Mouse (Mus musculus): ENCODE measurements around the gene Bex6. TPM values are rescaled to one million over a fixed set of nuclear protein-coding genes. Genes with fewer than 3 reads are reported as not detected.
"Not testable (repeated sequence)": the region's sequence is repeated elsewhere in the genome, so short reads cannot be mapped to it uniquely, and the experiment has no call there.

Bex6 gene
- polyA plus RNA-seq, 1 experiment: 0.65 TPM

DNA sequence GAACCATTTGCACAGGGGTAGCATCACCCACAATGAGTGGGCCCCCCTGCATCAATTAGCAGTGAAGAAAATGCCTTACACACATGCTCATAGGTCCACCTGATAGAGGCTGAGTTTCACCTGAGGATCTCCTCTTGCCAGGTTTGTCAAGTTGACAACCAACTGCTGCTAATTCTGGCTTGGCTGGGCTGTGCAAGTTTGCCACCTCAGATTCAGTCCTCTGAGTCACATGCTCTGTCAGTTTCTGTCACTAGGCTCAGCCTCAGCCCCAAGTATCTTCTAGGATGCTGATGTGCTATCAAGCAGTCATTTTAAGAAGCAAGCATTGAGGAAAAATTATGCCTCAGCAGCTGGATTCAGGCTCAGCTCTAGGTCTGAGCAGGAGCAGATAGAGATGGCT, 34.5 kb downstream of the Bex6 start:
- Histone ChIP-seq H3K4me3 (ENCODE audit: control insufficient read depth, insufficient read depth, low read length) (no peak overlapping the region), H3K4me1 (replicated peaks; ENCODE audit: control insufficient read depth, insufficient read depth, low read length) (0 out of 2 replicates have a peak, but pooled peaks cover 3% of the 10 kb centered on the region), H3K27me3 (ENCODE audit: control insufficient read depth, insufficient read depth, low read length) (no peaks in the 10 kb centered on the region), H3K36me3 (ENCODE audit: control insufficient read depth, insufficient read depth, low read length) (no peaks in the 10 kb centered on the region), H3K27ac (ENCODE audit: control insufficient read depth, insufficient read depth, low read length) (no peak overlapping the region)
- TF ChIP-seq POLR2A (IDR thresholded peaks at IDR 0.05; ENCODE audit: control insufficient read depth, extremely low read depth, insufficient read depth, low read length, poor library complexity) (no peak), CTCF (IDR thresholded peaks at IDR 0.05; ENCODE audit: borderline replicate concordance, control insufficient read depth, extremely low read depth, insufficient read depth, low read length, poor library complexity) (no peak)
- DNase-seq: no peak

DNA sequence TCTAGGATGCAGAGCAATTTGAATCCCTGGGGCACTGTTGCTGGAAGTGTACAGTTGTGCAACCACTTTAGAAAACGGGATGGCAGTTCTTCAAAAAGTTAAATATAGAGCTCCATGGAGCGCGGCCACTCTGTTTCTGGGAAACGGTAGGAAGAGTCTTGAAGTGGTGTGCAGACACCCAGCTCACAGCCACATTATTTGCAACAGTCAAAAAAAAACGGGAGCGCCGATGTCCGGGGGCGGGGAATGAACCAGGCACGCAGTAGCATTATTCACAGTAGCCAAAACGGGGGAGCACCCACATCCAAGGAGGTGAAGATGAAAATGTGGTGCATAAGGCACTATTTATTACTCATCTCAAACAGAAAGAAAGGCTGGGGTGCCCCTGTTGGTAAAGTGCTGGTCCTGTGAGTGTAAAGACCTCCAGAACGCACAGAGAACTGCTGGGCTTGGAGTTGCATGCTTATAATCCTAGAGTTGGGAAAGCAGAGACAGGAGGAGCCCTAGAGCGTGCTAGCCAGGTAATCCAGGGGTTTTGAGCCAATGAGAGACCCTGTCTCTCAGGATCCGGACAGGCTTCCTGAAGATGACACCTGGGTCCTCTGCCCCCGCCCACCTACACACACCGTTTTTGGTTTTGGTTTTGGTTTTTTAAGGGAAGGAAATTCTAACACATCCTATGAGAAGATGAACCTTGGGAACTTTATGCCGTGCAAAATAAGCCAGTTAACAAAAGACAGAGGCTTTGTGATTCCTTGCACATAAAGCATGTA, 35.4 kb downstream of the Bex6 start:
- TF ChIP-seq POLR2A (IDR thresholded peaks at IDR 0.05; ENCODE audit: control insufficient read depth, extremely low read depth, insufficient read depth, low read length, poor library complexity): no peak
- no peak for TF ChIP-seq CTCF (IDR thresholded peaks at IDR 0.05; ENCODE audit: borderline replicate concordance, control insufficient read depth, extremely low read depth, insufficient read depth, low read length, poor library complexity)
- WGBS: 68% methylated on average over 17 of the region's 17 CpGs
- no peak for DNase-seq

DNA sequence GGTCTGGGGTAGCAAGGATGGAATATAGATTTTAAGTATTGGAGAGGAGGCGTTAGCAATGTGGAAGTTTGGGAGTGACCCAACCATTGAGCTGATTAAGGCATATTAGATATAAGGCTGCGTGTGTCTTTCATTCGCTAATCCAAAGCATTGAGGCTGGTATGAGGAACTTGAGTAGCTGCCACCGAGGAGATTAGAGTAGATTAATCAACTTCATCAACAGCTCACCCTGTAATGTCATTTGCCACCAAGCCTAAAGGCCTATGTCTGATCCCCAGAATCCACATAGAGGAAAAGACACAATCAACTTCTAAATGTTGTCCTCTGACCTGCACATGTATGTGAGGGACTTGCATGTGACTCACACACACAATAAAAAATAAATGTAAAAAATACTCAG, 42.2 kb downstream of the Bex6 start:
- Histone ChIP-seq H3K4me1 (replicated peaks; ENCODE audit: control insufficient read depth, insufficient read depth, low read length) (0 out of 2 replicates have a peak, but pooled peaks cover 2% of the 10 kb centered on the region), H3K36me3 (ENCODE audit: control insufficient read depth, insufficient read depth, low read length) (no peaks in the 10 kb centered on the region), H3K27ac (ENCODE audit: control insufficient read depth, insufficient read depth, low read length) (no peak overlapping the region), H3K27me3 (ENCODE audit: control insufficient read depth, insufficient read depth, low read length) (no peaks in the 10 kb centered on the region), H3K4me3 (ENCODE audit: control insufficient read depth, insufficient read depth, low read length) (no peak overlapping the region)
- TF ChIP-seq POLR2A (IDR thresholded peaks at IDR 0.05; ENCODE audit: control insufficient read depth, extremely low read depth, insufficient read depth, low read length, poor library complexity) (no peak), CTCF (IDR thresholded peaks at IDR 0.05; ENCODE audit: borderline replicate concordance, control insufficient read depth, extremely low read depth, insufficient read depth, low read length, poor library complexity) (no peak)
- WGBS: 89% methylated on average over 4 of the region's 4 CpGs
- no peak for DNase-seq

More for the DNA sequence above, 35.4 kb downstream of the Bex6 start:
- Histone ChIP-seq H3K4me3 (ENCODE audit: control insufficient read depth, insufficient read depth, low read length) (no peak overlapping the region), H3K27me3 (ENCODE audit: control insufficient read depth, insufficient read depth, low read length) (no peaks in the 10 kb centered on the region), H3K27ac (ENCODE audit: control insufficient read depth, insufficient read depth, low read length) (no peak overlapping the region), H3K36me3 (ENCODE audit: control insufficient read depth, insufficient read depth, low read length) (no peaks in the 10 kb centered on the region), H3K4me1 (replicated peaks; ENCODE audit: control insufficient read depth, insufficient read depth, low read length) (0 out of 2 replicates have a peak, but pooled peaks cover 3% of the 10 kb centered on the region)

DNA sequence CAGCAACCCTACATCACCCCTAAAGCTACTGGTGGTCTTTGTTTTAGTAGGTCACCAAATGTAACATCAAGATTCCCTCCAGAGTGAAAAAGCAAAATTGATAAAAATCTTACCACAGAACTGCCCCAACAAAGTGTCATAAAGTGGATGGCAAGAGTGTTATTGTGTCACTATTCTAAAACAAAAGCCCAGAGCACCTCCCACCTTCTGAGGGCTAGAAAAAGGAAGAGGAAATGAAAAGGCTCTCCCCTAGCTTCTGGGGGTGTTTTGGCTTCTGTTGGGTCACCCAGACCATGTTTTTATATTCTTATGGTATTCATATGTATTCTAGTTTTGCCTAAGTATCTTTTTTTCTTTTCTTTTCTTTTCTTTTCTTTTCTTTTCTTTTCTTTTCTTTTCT, 42.8 kb downstream of the Bex6 start:
- Histone ChIP-seq H3K27ac (ENCODE audit: control insufficient read depth, insufficient read depth, low read length) (no peak overlapping the region), H3K4me3 (ENCODE audit: control insufficient read depth, insufficient read depth, low read length) (no peak overlapping the region), H3K36me3 (ENCODE audit: control insufficient read depth, insufficient read depth, low read length) (no peaks in the 10 kb centered on the region), H3K4me1 (replicated peaks; ENCODE audit: control insufficient read depth, insufficient read depth, low read length) (0 out of 2 replicates have a peak, but pooled peaks cover 2% of the 10 kb centered on the region), H3K27me3 (ENCODE audit: control insufficient read depth, insufficient read depth, low read length) (no peaks in the 10 kb centered on the region)
- no peak for DNase-seq
- TF ChIP-seq POLR2A (IDR thresholded peaks at IDR 0.05; ENCODE audit: control insufficient read depth, extremely low read depth, insufficient read depth, low read length, poor library complexity): no peak
- no peak for TF ChIP-seq CTCF (IDR thresholded peaks at IDR 0.05; ENCODE audit: borderline replicate concordance, control insufficient read depth, extremely low read depth, insufficient read depth, low read length, poor library complexity)

DNA sequence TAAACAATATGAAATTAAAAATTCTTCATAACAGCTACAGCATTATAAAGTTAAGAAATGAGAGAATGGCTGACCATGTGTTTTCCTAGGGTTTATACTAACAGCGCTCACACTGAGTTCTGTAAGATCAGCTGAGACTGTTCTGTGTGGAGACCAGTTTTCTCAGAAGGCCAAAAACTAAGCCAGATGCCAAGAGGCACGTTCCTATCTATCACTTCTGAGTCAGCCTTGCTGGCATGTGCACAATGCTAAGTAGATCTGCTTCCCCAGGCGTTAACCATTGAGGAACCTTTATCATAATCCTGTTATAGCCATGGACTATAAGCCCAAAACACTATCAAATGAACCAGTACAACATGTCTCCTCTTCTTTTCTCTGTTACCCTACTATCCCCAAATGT, 52.4 kb downstream of the Bex6 start:
- not testable (repeated sequence) for H3K4me3 ChIP-seq (ENCODE audit: control insufficient read depth, insufficient read depth, low read length); H3K27me3 ChIP-seq (ENCODE audit: control insufficient read depth, insufficient read depth, low read length); H3K27ac ChIP-seq (ENCODE audit: control insufficient read depth, insufficient read depth, low read length); H3K36me3 ChIP-seq (ENCODE audit: control insufficient read depth, insufficient read depth, low read length); H3K4me1 ChIP-seq (replicated peaks; ENCODE audit: control insufficient read depth, insufficient read depth, low read length); DNase-seq
- 91% methylated on average over 3 of the region's 3 CpGs for WGBS

Other genes with a start within 250 kb of the Bex6 start
- gene Pigz, start 246.0 kb upstream of the Bex6 start, polyA plus RNA-seq (2012; rRNA removed): 8.0 and 8.2 TPM in 2 replicates
- gene 0610012G03Rik, start 231.3 kb upstream of the Bex6 start, polyA plus RNA-seq (2012; rRNA removed): 81.3 and 88.1 TPM in 2 replicates
- 9.7 and 11.3 TPM in 2 replicates for gene Ncbp2, start 231.3 kb upstream of the Bex6 start, polyA plus RNA-seq (2012; rRNA removed)
- 7.6 and 7.9 TPM in 2 replicates for gene Senp5, start 176.5 kb upstream of the Bex6 start, polyA plus RNA-seq (2012; rRNA removed)
- 35.3 and 40.8 TPM in 2 replicates for gene Pak2, start 100.5 kb upstream of the Bex6 start, polyA plus RNA-seq (2012; rRNA removed)
- gene Pigx, start 80.1 kb upstream of the Bex6 start, polyA plus RNA-seq (2012; rRNA removed): 81.6 and 89.5 TPM in 2 replicates
- 21.4 and 21.7 TPM in 2 replicates for gene Cep19, start 80.0 kb upstream of the Bex6 start, polyA plus RNA-seq (2012; rRNA removed)
- gene Nrros, start 14.2 kb upstream of the Bex6 start, polyA plus RNA-seq (2012; rRNA removed): 148 and 157 TPM in 2 replicates
- gene Fbxo45, start 67.3 kb downstream of the Bex6 start, polyA plus RNA-seq (2012; rRNA removed): 6.5 and 7.7 TPM in 2 replicates
- 5.3 and 5.4 TPM in 2 replicates for gene Wdr53, start 67.4 kb downstream of the Bex6 start, polyA plus RNA-seq (2012; rRNA removed)
- gene Smco1, start 91.6 kb downstream of the Bex6 start, polyA plus RNA-seq (2012; rRNA removed): 0.26 TPM in 1 of 2 replicates, not detected in the other
- 11.6 and 18.8 TPM in 2 replicates for gene Rnf168, start 97.6 kb downstream of the Bex6 start, polyA plus RNA-seq (2012; rRNA removed)
- gene Ubxn7, start 152.4 kb downstream of the Bex6 start, polyA plus RNA-seq (2012; rRNA removed): 50.1 and 60.4 TPM in 2 replicates
- gene Tm4sf19, start 220.7 kb downstream of the Bex6 start, polyA plus RNA-seq (2012; rRNA removed): 0.23 TPM in 2 replicates
- gene Tctex1d2, start 239.9 kb downstream of the Bex6 start, polyA plus RNA-seq (2012; rRNA removed): 2.5 and 3.8 TPM in 2 replicates

Data from thymus, adult 2 months (tissue).